Mouse (Mus musculus): ENCODE results near the gene Gm20388.

DNA sequence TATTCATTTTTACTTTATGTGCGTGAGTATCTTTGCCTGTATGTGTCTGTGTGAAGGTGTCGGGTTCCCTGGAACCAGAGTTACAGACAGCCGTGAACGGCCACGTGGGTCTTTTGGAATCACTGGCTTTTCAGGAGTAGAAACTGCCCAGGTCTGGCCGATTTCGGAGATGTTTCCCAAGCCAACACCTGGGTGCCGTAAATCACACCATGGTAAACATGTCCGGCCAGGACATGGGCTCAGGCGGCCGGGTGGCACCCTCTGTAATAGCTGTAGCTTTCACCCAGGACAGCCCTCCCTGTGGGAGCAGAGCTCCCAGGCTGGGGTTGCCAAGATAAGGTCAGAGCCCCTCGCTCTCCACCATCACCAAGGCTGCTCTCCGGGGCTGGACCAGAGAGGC, 974.2 kb downstream of the Gm20388 start:
- TF ChIP-seq CTCF (IDR thresholded peaks at IDR 0.05; ENCODE audit: insufficient read depth, low read depth, low read length), result no peak
- TF ChIP-seq POLR2A (IDR thresholded peaks at IDR 0.05; ENCODE audit: insufficient read depth, low read depth, low read length), result no peak

Data from olfactory bulb, adult 2 months (tissue).